In genomic region chr12:104939372-104940026, GRCm38 (mm10) we compare ENCODE assay signal across 8 mouse cellular contexts.
DNase-seq lines count a peak whose midpoint lies in the region; ATAC-seq lines count a peak whose summit lies in the region.

No protein-coding gene starts in this region.

- H3K27me3 ChIP-seq in limb, embryonic 10.5 days (ENCODE audit: low read depth, poor library complexity, severe bottlenecking): peaks cover 13% of the 10 kb centered on the region
- H3K27me3 ChIP-seq in midbrain, embryonic 14.5 days (ENCODE audit: control insufficient read depth, insufficient read depth, low read length): no peaks in the 10 kb centered on the region

- peak; percentile 35 for DNase-seq in 3134 (ENCODE audit: extremely low read depth, insufficient read length, low spot score)
- peak; percentile 68 for DNase-seq in adrenal gland, adult 2 months
- peak; percentile 88 for DNase-seq in embryo, embryonic 11 days
- DNase-seq in gastrocnemius, postnatal 36 days: peak; percentile 66 to 70
- DNase-seq in kidney, adult 18-20 months: peak; percentile 81
- DNase-seq in limb, embryonic 10.5 days (ENCODE audit: low spot score): peak; percentile 92
- DNase-seq in midbrain, embryonic 14.5 days: peak; percentile 91
- DNase-seq in spleen, adult 18-20 months: peak; percentile 19 to 64

- no peak overlapping the region for H3K4me3 ChIP-seq in limb, embryonic 10.5 days
- H3K4me3 ChIP-seq in midbrain, embryonic 14.5 days (replicated peaks; ENCODE audit: low read depth, low read length): no peak overlapping the region

- peak; percentile 82 for ATAC-seq in midbrain, embryonic 14.5 days (ENCODE audit: low FRiP score, low TSS enrichment)

- no peaks in the 10 kb centered on the region for H3K36me3 ChIP-seq in limb, embryonic 10.5 days
- H3K36me3 ChIP-seq in midbrain, embryonic 14.5 days (ENCODE audit: control insufficient read depth, insufficient read depth, low read length): no peaks in the 10 kb centered on the region

- no peak overlapping the region for H3K9ac ChIP-seq in midbrain, embryonic 14.5 days (replicated peaks; ENCODE audit: low read length)

- H3K4me2 ChIP-seq in midbrain, embryonic 14.5 days (ENCODE audit: low read length): no peak overlapping the region

- 34% methylated on average over 13 of the region's 13 CpGs for WGBS in limb, embryonic 10.5 days
- 31% methylated on average over 13 of the region's 13 CpGs for WGBS in midbrain, embryonic 14.5 days

- peak overlapping the region; percentile 71 for H3K27ac ChIP-seq in limb, embryonic 10.5 days
- no peak overlapping the region for H3K27ac ChIP-seq in midbrain, embryonic 14.5 days (replicated peaks; ENCODE audit: low read depth, low read length)

- intact Hi-C loops in gastrocnemius, postnatal 36 days (cut with DNase I): loop anchor here (2.0 kb wide), 3 partner anchors 103 to 501 kb away; no protein-coding TSS in a partner anchor

- H3K9me3 ChIP-seq in limb, embryonic 10.5 days (replicated peaks): no peaks in the 10 kb centered on the region
- H3K9me3 ChIP-seq in midbrain, embryonic 14.5 days (ENCODE audit: control insufficient read depth, low read length): no peaks in the 10 kb centered on the region

- peaks cover 26% of the 10 kb centered on the region for H3K4me1 ChIP-seq in limb, embryonic 10.5 days
- H3K4me1 ChIP-seq in midbrain, embryonic 14.5 days (ENCODE audit: control insufficient read depth, insufficient read depth, low read length): no peaks in the 10 kb centered on the region

Comparison
In these comparisons a context has a peak if more than half of its experiments do, and no peak if none do; other contexts are left out.
1. DNase-seq: peak in every context shown above with its lines; median percentile 92 in limb, embryonic 10.5 days; 91 in midbrain, embryonic 14.5 days; 88 in embryo, embryonic 11 days; 81 in kidney, adult 18-20 months; 68 in adrenal gland, adult 2 months; 68 in gastrocnemius, postnatal 36 days; 42 in spleen, adult 18-20 months; 35 in 3134.